Mouse (Mus musculus) myocyte (in vitro differentiated cells): ENCODE data around the gene Rusc2. TPM values are rescaled to one million over a fixed set of nuclear protein-coding genes. Genes with fewer than 3 reads are reported as not detected.

Experiments used
- H3K27me3 ChIP-seq: one replicate; pipeline ENCODE4 v1.6.1; 2011; ENCODE audit not compliant: control insufficient read depth, insufficient read depth, insufficient read length
- H3K36me3 ChIP-seq: one replicate; pipeline ENCODE4 v1.6.1; 2011; ENCODE audit not compliant: control insufficient read depth, insufficient read depth
- H3K4me2 ChIP-seq: one replicate; pipeline ENCODE4 v1.6.1; 2011; ENCODE audit warnings: low read depth, control low read depth
- H3K4me3 ChIP-seq: one replicate; pipeline ENCODE4 v1.5.1; 2011; ENCODE audit warnings: mild to moderate bottlenecking, control low read depth, moderate library complexity
- H3K79me2 ChIP-seq: one replicate; pipeline ENCODE4 v1.6.1; 2011; ENCODE audit not compliant: control insufficient read depth, insufficient read depth
- H3ac ChIP-seq: one replicate; pipeline ENCODE4 v1.6.1; 2011; ENCODE audit not compliant: control insufficient read depth, insufficient read length
- CEBPB ChIP-seq: IDR thresholded peaks from 2 replicates; pipeline ENCODE4 v1.6.1; 2011; ENCODE audit warnings: mild to moderate bottlenecking, moderate library complexity; ENCODE audit not compliant: poor library complexity, insufficient read depth, severe bottlenecking
- E2F4 ChIP-seq: IDR thresholded peaks from one replicate; pipeline ENCODE4 v1.6.1; 2011; ENCODE audit warnings: mild to moderate bottlenecking, control low read depth, moderate library complexity; ENCODE audit not compliant: insufficient read depth
- MAX ChIP-seq: IDR thresholded peaks from one replicate; pipeline ENCODE4 v1.6.1; 2011; ENCODE audit warnings: low read depth, mild to moderate bottlenecking, control low read depth
- MYOD1 ChIP-seq, 3 experiments: IDR thresholded peaks; one replicate each; pipeline ENCODE4 v1.6.1; 2011; ENCODE audit warnings: control low read depth in 2 of 3, low read depth in 2 of 3, mild to moderate bottlenecking in 2 of 3, moderate library complexity in 1 of 3; ENCODE audit not compliant: insufficient read length in 2 of 3, control insufficient read depth in 1 of 3
- MYOG ChIP-seq, 3 experiments: IDR thresholded peaks; one replicate each; pipeline ENCODE4 v1.6.1; 2011; ENCODE audit warnings: control low read depth in 2 of 3, low read depth in 2 of 3, mild to moderate bottlenecking in 2 of 3; ENCODE audit not compliant: insufficient read length in 2 of 3, control insufficient read depth in 1 of 3, insufficient read depth in 1 of 3
- POLR2A ChIP-seq: IDR thresholded peaks from one replicate; pipeline ENCODE4 v1.6.1; 2011; ENCODE audit warnings: low read depth, mild to moderate bottlenecking, control low read depth, moderate library complexity; ENCODE audit not compliant: insufficient read length
- POLR2AphosphoS2 ChIP-seq: IDR thresholded peaks from one replicate; pipeline ENCODE4 v1.6.1; 2011; ENCODE audit warnings: low read depth, control low read depth; ENCODE audit not compliant: insufficient read length
- REST ChIP-seq: IDR thresholded peaks from one replicate; pipeline ENCODE4 v1.6.1; 2011; ENCODE audit warnings: mild to moderate bottlenecking, control low read depth, moderate library complexity; ENCODE audit not compliant: insufficient read depth, insufficient read length
- SRF ChIP-seq: IDR thresholded peaks from one replicate; pipeline ENCODE4 v1.6.1; 2011; ENCODE audit warnings: low read depth; ENCODE audit not compliant: control insufficient read depth, insufficient read length
- TCF12 ChIP-seq: IDR thresholded peaks from one replicate; pipeline ENCODE4 v1.6.1; 2011; ENCODE audit warnings: mild to moderate bottlenecking, control low read depth; ENCODE audit not compliant: poor library complexity, insufficient read depth, severe bottlenecking
- TCF3 ChIP-seq: IDR thresholded peaks from one replicate; pipeline ENCODE4 v1.6.1; 2011; ENCODE audit warnings: low read depth, control low read depth; ENCODE audit not compliant: insufficient read length
- USF1 ChIP-seq: IDR thresholded peaks from one replicate; pipeline ENCODE4 v1.6.1; 2011; ENCODE audit warnings: low read depth, mild to moderate bottlenecking, control low read depth, moderate library complexity
- polyA plus RNA-seq: library from polyadenylated mRNA; unstranded; fragments of >200 nt; fragmentation: generic; extraction: Trizol; gene quantifications from one replicate; pipeline ENCODE4 v1.2.1, GENCODE M21; 2012; ENCODE audit warnings: missing spikeins

Rusc2 gene
- polyA plus RNA-seq, 1 experiment = 28.2 TPM

GRCm38 (mm10) chr4:43364914-43365560 is 16.7 kb upstream of the Rusc2 start:
- H3ac ChIP-seq = no peak overlapping the region
- no peak overlapping the region for H3K4me3 ChIP-seq
- no peaks in the 10 kb centered on the region for H3K79me2 ChIP-seq
- no peaks in the 10 kb centered on the region for H3K27me3 ChIP-seq
- H3K36me3 ChIP-seq = no peaks in the 10 kb centered on the region
- no peak overlapping the region for H3K4me2 ChIP-seq
- TF ChIP-seq TCF12 (no peak), USF1 (no peak), REST (no peak), MYOG (IDR thresholded peaks at IDR 0.05; ENCODE audit: control insufficient read depth in 1 of 3, insufficient read depth in 1 of 3, insufficient read length in 2 of 3, low read depth in 2 of 3) (no peak), MYOD1 (IDR thresholded peaks at IDR 0.05; ENCODE audit: control insufficient read depth in 1 of 3, insufficient read length in 2 of 3, low read depth in 2 of 3) (no peak), POLR2AphosphoS2 (no peak), SRF (no peak), E2F4 (no peak), POLR2A (no peak), TCF3 (no peak), CEBPB (no peak), MAX (no peak)

- Histone ChIP-seq H3K4me3 (no peak overlapping the region), H3K79me2 (no peaks in the 10 kb centered on the region), H3K36me3 (no peaks in the 10 kb centered on the region), H3K4me2 (no peak overlapping the region), H3ac (no peak overlapping the region), H3K27me3 (no peaks in the 10 kb centered on the region)
- TF ChIP-seq USF1 (no peak), POLR2AphosphoS2 (no peak), TCF3 (no peak), SRF (no peak), POLR2A (no peak), E2F4 (no peak), TCF12 (no peak), MYOD1 (IDR thresholded peaks at IDR 0.05; ENCODE audit: control insufficient read depth in 1 of 3, insufficient read length in 2 of 3, low read depth in 2 of 3) (no peak), MAX (no peak), CEBPB (no peak), MYOG (IDR thresholded peaks at IDR 0.05; ENCODE audit: control insufficient read depth in 1 of 3, insufficient read depth in 1 of 3, insufficient read length in 2 of 3, low read depth in 2 of 3) (no peak), REST (no peak)
Measured at GRCm38 (mm10) chr4:43367295-43367694, 14.5 kb upstream of the Rusc2 start.

DNA sequence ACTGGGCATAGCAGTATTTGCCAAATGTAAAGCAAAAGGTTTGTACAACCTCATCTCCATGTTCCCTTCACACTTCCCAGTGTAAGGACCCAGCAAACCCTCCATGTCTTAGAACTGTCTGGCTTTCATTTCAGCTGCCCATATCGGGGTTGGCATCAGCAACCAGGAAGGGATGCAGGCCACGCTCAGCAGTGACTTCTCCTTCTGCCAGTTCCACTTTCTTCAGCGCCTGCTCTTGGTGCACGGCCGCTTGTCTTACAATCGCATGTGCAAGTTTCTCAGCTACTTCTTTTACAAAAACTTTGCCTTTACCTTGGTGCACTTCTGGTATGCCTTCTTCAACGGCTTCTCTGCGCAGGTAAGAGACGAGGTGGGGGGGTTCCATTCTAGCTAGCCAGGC is 14.0 kb upstream of the Rusc2 start:
- H3K79me2 ChIP-seq = no peaks in the 10 kb centered on the region
- no peak overlapping the region for H3ac ChIP-seq
- H3K36me3 ChIP-seq = no peaks in the 10 kb centered on the region
- H3K4me2 ChIP-seq = no peak overlapping the region
- H3K27me3 ChIP-seq = no peaks in the 10 kb centered on the region
- no peak overlapping the region for H3K4me3 ChIP-seq
- TF ChIP-seq REST (no peak), SRF (no peak), MAX (no peak), MYOD1 (IDR thresholded peaks at IDR 0.05; ENCODE audit: control insufficient read depth in 1 of 3, insufficient read length in 2 of 3, low read depth in 2 of 3) (no peak), MYOG (IDR thresholded peaks at IDR 0.05; ENCODE audit: control insufficient read depth in 1 of 3, insufficient read depth in 1 of 3, insufficient read length in 2 of 3, low read depth in 2 of 3) (no peak), POLR2AphosphoS2 (no peak), E2F4 (no peak), POLR2A (no peak), TCF3 (no peak), CEBPB (no peak), USF1 (no peak), TCF12 (no peak)

GRCm38 (mm10) chr4:43371406-43371805 is 10.4 kb upstream of the Rusc2 start:
- no peak for TF ChIP-seq TCF12
- TF ChIP-seq POLR2AphosphoS2 = no peak
- TF ChIP-seq CEBPB = no peak
- TF ChIP-seq E2F4 = no peak
- TF ChIP-seq SRF = no peak
- no peak for TF ChIP-seq MYOG (IDR thresholded peaks at IDR 0.05; ENCODE audit: control insufficient read depth in 1 of 3, insufficient read depth in 1 of 3, insufficient read length in 2 of 3, low read depth in 2 of 3)
- no peak for TF ChIP-seq USF1
- TF ChIP-seq MYOD1 (IDR thresholded peaks at IDR 0.05; ENCODE audit: control insufficient read depth in 1 of 3, insufficient read length in 2 of 3, low read depth in 2 of 3) = no peak
- no peak overlapping the region for H3K4me2 ChIP-seq
- no peak overlapping the region for H3ac ChIP-seq
- H3K36me3 ChIP-seq = no peaks in the 10 kb centered on the region
- no peak overlapping the region for H3K4me3 ChIP-seq
- H3K27me3 ChIP-seq = no peaks in the 10 kb centered on the region
- no peaks in the 10 kb centered on the region for H3K79me2 ChIP-seq
